Mouse (Mus musculus) A20 (cell line): ENCODE measurements around the gene 1700001P01Rik.
A peak's percentile ranks its signal among the peaks of the same experiment; 100 is the strongest.
"Not testable (repeated sequence)": the region's sequence is repeated elsewhere in the genome, so short reads cannot be mapped to it uniquely, and the experiment has no call there.

Source experiments
- DNase-seq: peaks from one replicate; pipeline ENCODE4 v3.0.0-alpha.2; 2011; ENCODE audit warnings: low read depth, low spot score

1700001P01Rik gene

GRCm38 (mm10) chr11:97745331-97745721, 30.4 kb downstream of the 1700001P01Rik start:
- DNase-seq, result no peak

- DNase-seq, result peak; percentile 100
Observed at GRCm38 (mm10) chr11:97744718-97745330, 30.9 kb downstream of the 1700001P01Rik start.

GRCm38 (mm10) chr11:97744063-97744717, 31.5 kb downstream of the 1700001P01Rik start, which contains the start of gene Pip4k2b:
TSS of gene Pip4k2b (minus strand) at chr11:97744704.
- DNase-seq, result peak; percentile 76

- DNase-seq, result peak; percentile 80
Observed at GRCm38 (mm10) chr11:97743423-97743822, 32.3 kb downstream of the 1700001P01Rik start.

GRCm38 (mm10) chr11:97742591-97742990, 33.1 kb downstream of the 1700001P01Rik start:
- DNase-seq, result peak; percentile 62

- DNase-seq, result no peak
Observed at GRCm38 (mm10) chr11:97742157-97742556, 33.6 kb downstream of the 1700001P01Rik start.

- DNase-seq, result no peak
Observed at GRCm38 (mm10) chr11:97740190-97740589, 35.5 kb downstream of the 1700001P01Rik start.

- DNase-seq, result peak; percentile 59
Observed at GRCm38 (mm10) chr11:97739155-97739554, 36.6 kb downstream of the 1700001P01Rik start.

- peak; percentile 62 for DNase-seq
Observed at GRCm38 (mm10) chr11:97738703-97739102, 37.0 kb downstream of the 1700001P01Rik start.

- no peak for DNase-seq
Observed at GRCm38 (mm10) chr11:97737600-97737999, 38.1 kb downstream of the 1700001P01Rik start.

- DNase-seq, result no peak
Observed at GRCm38 (mm10) chr11:97736645-97737044, 39.1 kb downstream of the 1700001P01Rik start.

GRCm38 (mm10) chr11:97734810-97735209, 40.9 kb downstream of the 1700001P01Rik start:
- DNase-seq, result not testable (repeated sequence)

- DNase-seq, result no peak
Observed at GRCm38 (mm10) chr11:97733689-97734088, 42.0 kb downstream of the 1700001P01Rik start.

- DNase-seq, result no peak
Observed at GRCm38 (mm10) chr11:97728730-97729129, 47.0 kb downstream of the 1700001P01Rik start.

GRCm38 (mm10) chr11:97728311-97728710, 47.4 kb downstream of the 1700001P01Rik start:
- DNase-seq, result no peak

- no peak for DNase-seq
Observed at GRCm38 (mm10) chr11:97723709-97724108, 52.0 kb downstream of the 1700001P01Rik start.
